ENCODE assay signal across 10 mouse cellular contexts in genomic region chr12:86646831-86647230, GRCm38 (mm10). TPM values are rescaled to one million over a fixed set of nuclear protein-coding genes. Genes with fewer than 3 reads are reported as not detected.
DNase-seq lines count a peak whose midpoint lies in the region; ATAC-seq and TF ChIP-seq lines count a peak whose summit lies in the region.
"Had no signal": no experiment of that assay in that cellular context is flagged by ENCODE, and none has a peak within 500 bp of the region (broad histone marks: within the 10 kb centered on the region; RNA-seq: fewer than 3 reads in every experiment).

No protein-coding gene starts in this region.

- ATAC-seq in forebrain, embryonic 12.5 days (ENCODE audit: low FRiP score), result no peak
- ATAC-seq in midbrain, embryonic 13.5 days, result no peak

- H3K9me3 ChIP-seq in forebrain, embryonic 12.5 days, result no peaks in the 10 kb centered on the region
- H3K9me3 ChIP-seq in midbrain, embryonic 13.5 days, result no peaks in the 10 kb centered on the region
- H3K9me3 ChIP-seq: liver, embryonic 15.5 days had no signal

- DNase-seq in layer of hippocampus, adult 2 months (ENCODE audit: low spot score in 2 of 2), result peak in 1 of 2 experiments; percentile 16
- DNase-seq in layer of hippocampus, adult 8-10 months (ENCODE audit: low spot score in 2 of 2), result no peak
- peak; percentile 77 for DNase-seq in brain, embryonic 14.5 days (ENCODE audit: low read depth)
- DNase-seq in heart, postnatal 4 days, result peak; percentile 34
- DNase-seq in adrenal gland, adult 18-20 months (ENCODE audit: low spot score in 2 of 2), result no peak
- no peak for DNase-seq in embryo, embryonic 10 days (ENCODE audit: low spot score)
- DNase-seq: kidney, postnatal 14 days had no signal

- H3K36me3 ChIP-seq in forebrain, embryonic 12.5 days (replicated peaks), result no peaks in the 10 kb centered on the region
- no peaks in the 10 kb centered on the region for H3K36me3 ChIP-seq in midbrain, embryonic 13.5 days
- H3K36me3 ChIP-seq: liver, embryonic 15.5 days had no signal

- 0 out of 2 replicates have a peak overlapping the region, but pooled peaks have one; percentile 26 for H3K4me2 ChIP-seq in forebrain, embryonic 12.5 days
- no peak overlapping the region for H3K4me2 ChIP-seq in midbrain, embryonic 13.5 days (replicated peaks)
- H3K4me2 ChIP-seq: liver, embryonic 15.5 days had no signal

- peaks cover 43% of the 10 kb centered on the region for H3K27me3 ChIP-seq in forebrain, embryonic 12.5 days
- no peaks in the 10 kb centered on the region for H3K27me3 ChIP-seq in midbrain, embryonic 13.5 days
- H3K27me3 ChIP-seq: liver, embryonic 15.5 days had no signal

- no peak overlapping the region for H3K9ac ChIP-seq in forebrain, embryonic 12.5 days
- no peak overlapping the region for H3K9ac ChIP-seq in midbrain, embryonic 13.5 days (replicated peaks)
- H3K9ac ChIP-seq: liver, embryonic 15.5 days had no signal

- WGBS in forebrain, embryonic 12.5 days, result 47% methylated on average over 9 of the region's 9 CpGs
- WGBS in midbrain, embryonic 13.5 days, result 60% methylated on average over 9 of the region's 9 CpGs

- H3K4me3 ChIP-seq in layer of hippocampus, adult 2 months, result no peak overlapping the region
- H3K4me3 ChIP-seq in forebrain, embryonic 12.5 days (replicated peaks), result no peak overlapping the region
- no peak overlapping the region for H3K4me3 ChIP-seq in midbrain, embryonic 13.5 days (replicated peaks)
- H3K4me3 ChIP-seq: liver, embryonic 15.5 days had no signal

- TF ChIP-seq POLR2A in brain, embryonic 14.5 days (IDR thresholded peaks at IDR 0.05; ENCODE audit: borderline replicate concordance, extremely low read depth, insufficient read depth, insufficient read length, poor library complexity, severe bottlenecking), result no peak

- peak overlapping the region; percentile 16 for H3K27ac ChIP-seq in layer of hippocampus, adult 2 months
- peak overlapping the region; percentile 13; the same call in 1 of the 2 replicates for H3K27ac ChIP-seq in forebrain, embryonic 12.5 days
- H3K27ac ChIP-seq in midbrain, embryonic 13.5 days, result no peak overlapping the region; the same call in 1 of the 2 replicates
- H3K27ac ChIP-seq: liver, embryonic 15.5 days had no signal

- TF ChIP-seq CTCF in layer of hippocampus, adult 2 months (conservative IDR thresholded peaks at IDR 0.05), result no peak
- no peak for TF ChIP-seq CTCF in brain, embryonic 14.5 days (IDR thresholded peaks at IDR 0.05; ENCODE audit: borderline replicate concordance, extremely low read depth, insufficient read depth, insufficient read length)

- peaks cover 31% of the 10 kb centered on the region for H3K4me1 ChIP-seq in forebrain, embryonic 12.5 days
- peaks cover 34% of the 10 kb centered on the region for H3K4me1 ChIP-seq in midbrain, embryonic 13.5 days (replicated peaks)
- H3K4me1 ChIP-seq: liver, embryonic 15.5 days had no signal

RNA-seq across cellular contexts. Expression of gene Vash1, which starts 31.7 kb away (rescaled TPM):
- 10 to 100 TPM; 40.4 to 41.8 TPM for total RNA-seq in layer of hippocampus, adult 2 months (2021)
- total RNA-seq in layer of hippocampus, adult 8-10 months (2022), result 10 to 100 TPM; 32.8 to 42.2 (median 37.2) TPM
- polyA plus RNA-seq in brain, embryonic 14.5 days (2012; rRNA removed), result 41.9 and 59.6 TPM in 2 replicates
- polyA plus RNA-seq in forebrain, embryonic 12.5 days (2016; fragmentation: Nextera tagmentation; extraction: Ambion mirVana), result 29.8 and 31.1 TPM in 2 replicates
- 10 to 100 TPM; 53.5 to 56.7 TPM for total RNA-seq in heart, postnatal 4 days (2021)
- total RNA-seq in adrenal gland, adult 18-20 months (2021), result 1 to 10 TPM; 2.2 to 4.8 TPM
- 31.3 and 40.6 TPM in 2 replicates for polyA plus RNA-seq in midbrain, embryonic 13.5 days (2015; fragmentation: Nextera tagmentation; extraction: Ambion mirVana)

Comparison
In these comparisons a context has a peak if more than half of its experiments do, and no peak if none do; other contexts are left out.
1. DNase-seq: peak in brain, embryonic 14.5 days (single experiment) and heart, postnatal 4 days (single experiment); none in layer of hippocampus, adult 8-10 months (0 of 2), adrenal gland, adult 18-20 months (0 of 2) and embryo, embryonic 10 days (single experiment).
2. RNA of gene Vash1, which starts 31.7 kb away (total RNA-seq): 53.5 to 56.7 TPM in heart, postnatal 4 days, 40.4 to 41.8 TPM in layer of hippocampus, adult 2 months and 32.8 to 42.2 TPM in layer of hippocampus, adult 8-10 months; 2.2 to 4.8 TPM in adrenal gland, adult 18-20 months; every median in the first group is over 4 times any median in the second.